Mouse (Mus musculus): ENCODE measurements around the gene Abhd2.

- TF ChIP-seq CTCF (IDR thresholded peaks at IDR 0.05; ENCODE audit: borderline replicate concordance, insufficient read depth, low read length) = no peak
- TF ChIP-seq POLR2A (IDR thresholded peaks at IDR 0.05; ENCODE audit: low read depth, low read length) = no peak
Measured at GRCm38 (mm10) chr7:79362208-79362607, 89.2 kb downstream of the Abhd2 start.
